Mouse (Mus musculus): ENCODE measurements around the gene Pus1.

- TF ChIP-seq CTCF (IDR thresholded peaks at IDR 0.05; ENCODE audit: borderline replicate concordance, insufficient read depth, low read depth, low read length) (no peak), POLR2A (IDR thresholded peaks at IDR 0.05; ENCODE audit: borderline replicate concordance, insufficient read depth, low read length) (no peak)
These were observed 23.7 kb upstream of the Pus1 start for GRCm38 (mm10) chr5:110804012-110804743.
